Mouse (Mus musculus) hindbrain, postnatal 0 days (tissue): ENCODE results near the gene Faim2. TPM values are rescaled to one million over a fixed set of nuclear protein-coding genes. Genes with fewer than 3 reads are reported as not detected.

Source experiments
- ATAC-seq: fragments of 200-750 bp; cut with Nextera tagmentation; 2 replicates; pipeline ENCODE4 v1.8.0; 2017; ENCODE audit warnings: mild to moderate bottlenecking, moderate TSS enrichment, moderate library complexity
- DNase-seq: peaks from one replicate; pipeline ENCODE4 v3.0.0-alpha.2; 2015; ENCODE audit warnings: low spot score
- H3K27ac ChIP-seq: fragments of 300-500 bp; sonication (generic); 2 replicates; pipeline ENCODE4 v1.5.1; 2014; ENCODE audit warnings: mild to moderate bottlenecking
- H3K27me3 ChIP-seq: fragments of 300-500 bp; sonication (generic); 2 replicates; pipeline ENCODE4 v1.6.1; 2014; ENCODE audit warnings: low read length, mixed read lengths; ENCODE audit not compliant: insufficient read depth
- H3K36me3 ChIP-seq: fragments of 300-500 bp; sonication (generic); 2 replicates; pipeline ENCODE4 v1.6.1; 2014; ENCODE audit warnings: low read length, mixed read lengths; ENCODE audit not compliant: insufficient read depth
- H3K4me1 ChIP-seq: fragments of 300-500 bp; sonication (generic); 2 replicates; pipeline ENCODE4 v1.6.1; 2014; ENCODE audit warnings: antibody characterized with exemption, low read length, mixed read lengths; ENCODE audit not compliant: insufficient read depth
- H3K4me2 ChIP-seq: fragments of 300-500 bp; sonication (generic); 2 replicates; pipeline ENCODE4 v1.6.1; 2014; ENCODE audit warnings: low read depth, mild to moderate bottlenecking, low read length, moderate library complexity, mixed read lengths
- H3K4me3 ChIP-seq: fragments of 300-500 bp; sonication (generic); 2 replicates; pipeline ENCODE4 v1.5.1; 2014; ENCODE audit warnings: low read length
- H3K9ac ChIP-seq: fragments of 300-500 bp; sonication (generic); replicated peaks from 2 replicates; pipeline ENCODE4 v1.6.1; 2014; ENCODE audit warnings: mild to moderate bottlenecking, low read length, moderate library complexity, mixed read lengths
- H3K9me3 ChIP-seq: fragments of 300-500 bp; sonication (generic); 2 replicates; pipeline ENCODE4 v1.6.1; 2016; ENCODE audit warnings: low read length, mixed read lengths
- CTCF ChIP-seq: IDR thresholded peaks from 2 replicates; pipeline ENCODE4 v1.5.1; 2016; ENCODE audit warnings: antibody characterized with exemption, control low read depth, low read depth
- WGBS: fragments of 180-500 bp; shearing (Covaris S2); extraction: QIAGEN DNeasy Blood & Tissue Kit; methylation state at CpG from one replicate; pipeline ENCODE4 v1.1.7; 2014; 5-methylcytosine and 5-hydroxymethylcytosine counted together
- polyA plus RNA-seq: library from polyadenylated mRNA; unstranded; fragments of >200 nt; fragmentation: Nextera tagmentation; extraction: Ambion mirVana; gene quantifications from 2 replicates; pipeline ENCODE4 v1.2.1, GENCODE M21; 2015
- total RNA-seq: library from RNA; depleted of rRNA; stranded (reverse); fragments of >200 nt; gene quantifications from 2 replicates; pipeline ENCODE4 v1.2.3, GENCODE M21; 2014

The Faim2 gene
- total and polyA plus RNA-seq, 2 experiments from 2014 or later: 33.4 to 57.9 TPM

- no peaks in the 10 kb centered on the region for H3K36me3 ChIP-seq
- DNase-seq (no peak), ATAC-seq (no peak)
- H3K9me3 ChIP-seq: no peaks in the 10 kb centered on the region
- no peaks in the 10 kb centered on the region for H3K27me3 ChIP-seq
- no peak overlapping the region for H3K4me3 ChIP-seq
- no peak overlapping the region for H3K9ac ChIP-seq
- H3K27ac ChIP-seq: no peak overlapping the region
- H3K4me2 ChIP-seq: no peak overlapping the region
- no peak for TF ChIP-seq CTCF
- H3K4me1 ChIP-seq: peaks cover 17% of the 10 kb centered on the region
- WGBS: 72% methylated on average over 5 of the region's 5 CpGs
Observed at GRCm38 (mm10) chr15:99500320-99500719, 27.6 kb downstream of the Faim2 start.

- no peak for ATAC-seq
- 51% methylated on average over 6 of the region's 6 CpGs for WGBS
- no peak for TF ChIP-seq CTCF
Observed at GRCm38 (mm10) chr15:99499726-99500125, 28.2 kb downstream of the Faim2 start.

GRCm38 (mm10) chr15:99498781-99499180 lies 29.2 kb downstream of the Faim2 start:
- TF ChIP-seq CTCF: no peak
- no peaks in the 10 kb centered on the region for H3K36me3 ChIP-seq
- DNase-seq (no peak), ATAC-seq (no peak)
- H3K9me3 ChIP-seq: no peaks in the 10 kb centered on the region
- no peak overlapping the region for H3K9ac ChIP-seq
- peaks cover 17% of the 10 kb centered on the region for H3K4me1 ChIP-seq
- H3K4me2 ChIP-seq: no peak overlapping the region
- H3K4me3 ChIP-seq: no peak overlapping the region
- no peak overlapping the region for H3K27ac ChIP-seq
- 72% methylated on average over 4 of the region's 4 CpGs for WGBS
- H3K27me3 ChIP-seq: no peaks in the 10 kb centered on the region

More at GRCm38 (mm10) chr15:99499726-99500125, 28.2 kb downstream of the Faim2 start:
- no peak overlapping the region for H3K9ac ChIP-seq
- no peak overlapping the region for H3K4me2 ChIP-seq
- H3K27ac ChIP-seq: no peak overlapping the region
- H3K27me3 ChIP-seq: no peaks in the 10 kb centered on the region
- H3K9me3 ChIP-seq: no peaks in the 10 kb centered on the region
- DNase-seq: no peak
- peaks cover 17% of the 10 kb centered on the region for H3K4me1 ChIP-seq
- no peaks in the 10 kb centered on the region for H3K36me3 ChIP-seq
- H3K4me3 ChIP-seq: no peak overlapping the region

- no peak for TF ChIP-seq CTCF
- ATAC-seq: no peak
- H3K9ac ChIP-seq: no peak overlapping the region
Observed at GRCm38 (mm10) chr15:99498356-99498755, 29.6 kb downstream of the Faim2 start.

GRCm38 (mm10) chr15:99497527-99498242 lies 30.3 kb downstream of the Faim2 start:
- H3K4me2 ChIP-seq: peak overlapping the region; percentile 23; the same call in 1 of the 2 replicates
- H3K4me1 ChIP-seq: peaks cover 17% of the 10 kb centered on the region
- H3K36me3 ChIP-seq: no peaks in the 10 kb centered on the region
- peak; percentile 82 for DNase-seq
- TF ChIP-seq CTCF: no peak
- H3K27me3 ChIP-seq: no peaks in the 10 kb centered on the region
- no peaks in the 10 kb centered on the region for H3K9me3 ChIP-seq
- 33% methylated on average over 12 of the region's 12 CpGs for WGBS
- peak overlapping the region; percentile 45; the same call in 1 of the 2 replicates for H3K27ac ChIP-seq
- H3K9ac ChIP-seq: no peak overlapping the region; the same call in 1 of the 2 replicates
- H3K4me3 ChIP-seq: no peak overlapping the region
- peak; percentile 54 for ATAC-seq

More at GRCm38 (mm10) chr15:99498356-99498755, 29.6 kb downstream of the Faim2 start:
- no peak for DNase-seq
- H3K4me2 ChIP-seq: no peak overlapping the region
- H3K27me3 ChIP-seq: no peaks in the 10 kb centered on the region
- no peaks in the 10 kb centered on the region for H3K9me3 ChIP-seq
- WGBS: 62% methylated on average over 4 of the region's 4 CpGs
- no peaks in the 10 kb centered on the region for H3K36me3 ChIP-seq
- H3K27ac ChIP-seq: no peak overlapping the region
- peaks cover 17% of the 10 kb centered on the region for H3K4me1 ChIP-seq
- H3K4me3 ChIP-seq: no peak overlapping the region

- Histone ChIP-seq H3K27ac (peak overlapping the region; percentile 45; the same call in 1 of the 2 replicates), H3K4me2 (peak overlapping the region; percentile 23; the same call in 1 of the 2 replicates), H3K36me3 (no peaks in the 10 kb centered on the region), H3K27me3 (no peaks in the 10 kb centered on the region), H3K4me3 (no peak overlapping the region), H3K9me3 (no peaks in the 10 kb centered on the region), H3K9ac (no peak overlapping the region; the same call in 1 of the 2 replicates), H3K4me1 (peaks cover 12% of the 10 kb centered on the region)
- DNase-seq (peak; percentile 90), ATAC-seq (peak; percentile 71)
- peak; percentile 93 for TF ChIP-seq CTCF
- WGBS: 10% methylated on average over 4 of the region's 4 CpGs
Observed at GRCm38 (mm10) chr15:99497061-99497460, 30.9 kb downstream of the Faim2 start.

- no peaks in the 10 kb centered on the region for H3K27me3 ChIP-seq
- DNase-seq: no peak
- no peak for ATAC-seq
- H3K4me3 ChIP-seq: no peak overlapping the region
- no peak overlapping the region for H3K27ac ChIP-seq
- 67% methylated on average over 6 of the region's 6 CpGs for WGBS
- no peaks in the 10 kb centered on the region for H3K9me3 ChIP-seq
- no peak for TF ChIP-seq CTCF
- no peaks in the 10 kb centered on the region for H3K4me1 ChIP-seq
- no peak overlapping the region for H3K4me2 ChIP-seq
- no peak overlapping the region for H3K9ac ChIP-seq
- H3K36me3 ChIP-seq: no peaks in the 10 kb centered on the region
Observed at GRCm38 (mm10) chr15:99484745-99485144, 43.2 kb downstream of the Faim2 start.
